Mouse (Mus musculus) intestine, postnatal 0 days (tissue): ENCODE data around the gene Zfp541. TPM values are rescaled to one million over a fixed set of nuclear protein-coding genes. Genes with fewer than 3 reads are reported as not detected.
A peak's percentile ranks its signal among the peaks of the same experiment; 100 is the strongest.

ENCODE experiments used
- ATAC-seq: fragments of 200-750 bp; cut with Nextera tagmentation; 2 replicates; pipeline ENCODE4 v1.8.0; 2017; ENCODE audit warnings: mild to moderate bottlenecking, moderate TSS enrichment, moderate library complexity
- H3K27ac ChIP-seq: fragments of 300-500 bp; sonication (generic); 2 replicates; pipeline ENCODE4 v1.5.1; 2014; ENCODE audit warnings: mild to moderate bottlenecking, low read depth, low read length, moderate library complexity
- H3K27me3 ChIP-seq: fragments of 300-500 bp; sonication (generic); replicated peaks from 2 replicates; pipeline ENCODE4 v1.6.1; 2014; ENCODE audit warnings: low read length, mixed read lengths; ENCODE audit not compliant: control insufficient read depth, insufficient read depth
- H3K36me3 ChIP-seq: fragments of 300-500 bp; sonication (generic); 2 replicates; pipeline ENCODE4 v1.6.1; 2014; ENCODE audit warnings: mild to moderate bottlenecking, moderate library complexity; ENCODE audit not compliant: control insufficient read depth, insufficient read depth
- H3K4me1 ChIP-seq: fragments of 300-500 bp; sonication (generic); replicated peaks from 2 replicates; pipeline ENCODE4 v1.6.1; 2014; ENCODE audit warnings: antibody characterized with exemption, low read length, mixed read lengths; ENCODE audit not compliant: control insufficient read depth, insufficient read depth
- H3K4me2 ChIP-seq: fragments of 300-500 bp; sonication (generic); replicated peaks from 2 replicates; pipeline ENCODE4 v1.6.1; 2014; ENCODE audit warnings: low read depth, mild to moderate bottlenecking, moderate library complexity
- H3K4me3 ChIP-seq: fragments of 300-500 bp; sonication (generic); 2 replicates; pipeline ENCODE4 v1.5.1; 2014; ENCODE audit warnings: low read depth, low read length
- H3K9ac ChIP-seq: fragments of 300-500 bp; sonication (generic); 2 replicates; pipeline ENCODE4 v1.6.1; 2014; ENCODE audit warnings: mild to moderate bottlenecking, low read depth, low read length
- H3K9me3 ChIP-seq: fragments of 300-500 bp; sonication (generic); 2 replicates; pipeline ENCODE4 v1.6.1; 2016; ENCODE audit warnings: mixed run types; ENCODE audit not compliant: control insufficient read depth
- CTCF ChIP-seq: sonication (generic); IDR thresholded peaks from 2 replicates; pipeline ENCODE4 v1.5.1; 2016; ENCODE audit warnings: low read depth, mild to moderate bottlenecking, control low read depth, antibody characterized with exemption, moderate library complexity
- WGBS: fragments of 180-500 bp; shearing (Covaris S2); extraction: QIAGEN DNeasy Blood & Tissue Kit; methylation state at CpG from one replicate; pipeline ENCODE4 v1.1.7; 2014; 5-methylcytosine and 5-hydroxymethylcytosine counted together
- polyA plus RNA-seq: library from polyadenylated mRNA; unstranded; fragments of >200 nt; fragmentation: Nextera tagmentation; extraction: Ambion mirVana; gene quantifications from 2 replicates; pipeline ENCODE4 v1.2.1, GENCODE M21; 2015

Zfp541 gene
- polyA plus RNA-seq, 1 experiment from 2014 or later: not detected

DNA sequence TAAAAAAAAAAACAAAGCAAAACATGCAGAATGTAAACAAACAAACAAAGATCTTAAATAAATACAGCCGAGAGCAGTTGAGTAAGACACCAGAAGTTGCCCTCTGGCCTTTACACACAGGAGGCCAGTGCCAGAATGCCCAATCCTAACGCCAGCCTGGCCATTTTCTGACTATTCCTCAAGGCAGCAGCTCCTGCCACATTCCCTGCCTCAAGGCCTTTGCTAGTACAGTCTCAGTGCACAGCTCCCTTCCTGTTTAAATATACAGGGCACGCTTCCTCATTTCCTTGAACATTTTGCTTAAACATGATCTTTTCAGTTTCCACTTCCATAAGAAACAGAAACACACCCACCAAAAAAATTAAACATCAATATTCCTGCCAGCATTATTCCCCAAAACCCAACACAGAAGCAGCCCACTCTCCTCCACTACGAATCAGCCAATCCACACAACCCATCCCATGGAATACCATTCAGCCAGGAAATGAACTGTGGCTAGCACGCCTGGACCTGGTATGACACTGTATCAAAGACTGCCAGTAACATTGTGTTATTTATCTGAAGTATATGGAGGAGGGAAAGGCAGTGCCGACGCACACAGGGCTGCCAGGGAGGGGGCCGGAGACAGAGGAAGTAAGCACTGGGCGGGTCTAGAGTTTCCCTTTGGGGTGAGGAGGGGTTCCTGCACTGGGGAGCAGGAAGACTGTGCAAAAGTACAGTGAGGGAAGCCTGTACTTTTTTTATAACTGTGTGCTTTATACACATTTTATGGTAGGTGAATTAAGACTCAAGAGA is 43.4 kb upstream of the Zfp541 start:
- Histone ChIP-seq H3K4me3 (no peak overlapping the region), H3K4me1 (no peaks in the 10 kb centered on the region), H3K27me3 (no peaks in the 10 kb centered on the region), H3K9ac (no peak overlapping the region), H3K4me2 (no peak overlapping the region), H3K36me3 (no peaks in the 10 kb centered on the region; the same call in 1 of the 2 replicates), H3K27ac (no peak overlapping the region), H3K9me3 (no peaks in the 10 kb centered on the region)
- ATAC-seq: peak; percentile 48; the same call in 1 of the 2 replicates
- WGBS: 59% methylated on average over 9 of the region's 9 CpGs
- TF ChIP-seq CTCF: no peak

DNA sequence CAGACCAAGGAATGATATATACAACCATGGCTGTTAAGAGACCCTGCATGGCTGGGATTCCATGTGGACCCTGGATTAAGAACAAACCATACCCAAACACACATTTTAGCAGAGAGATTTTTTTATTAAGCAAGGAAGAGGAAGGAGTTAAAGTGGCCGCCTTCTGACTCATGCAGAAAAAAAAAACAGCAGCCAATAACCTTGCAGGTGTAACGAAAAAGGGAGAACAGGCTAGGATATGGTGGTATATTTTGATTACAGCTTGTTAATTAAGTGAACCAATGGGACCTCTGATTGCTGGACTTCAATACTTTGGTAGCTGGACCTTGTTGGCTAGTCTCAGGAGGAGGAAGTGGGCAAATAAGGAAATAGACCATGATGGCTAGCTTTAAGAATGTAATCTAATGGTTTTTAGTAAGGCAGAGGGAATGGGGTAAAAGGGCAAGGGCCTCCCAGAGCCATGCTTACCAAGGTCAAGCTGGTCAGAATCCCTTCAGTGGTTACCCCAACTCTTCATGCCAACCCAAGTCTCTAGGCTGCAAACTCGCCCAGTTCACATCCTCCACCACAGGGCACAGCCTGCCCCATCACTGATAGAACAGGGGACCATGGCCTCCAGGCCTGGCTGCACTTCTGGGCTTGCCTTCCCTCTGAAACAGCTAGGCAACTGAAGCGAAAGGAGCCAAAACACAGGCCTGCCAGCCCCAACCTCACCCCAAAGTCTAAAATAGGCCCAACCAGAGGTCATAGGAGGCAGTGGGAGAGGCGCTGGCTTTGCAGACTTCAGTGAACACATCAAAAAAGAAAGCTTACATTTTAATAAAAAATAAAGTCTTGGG is 42.1 kb upstream of the Zfp541 start:
- Histone ChIP-seq H3K27me3 (no peaks in the 10 kb centered on the region), H3K9me3 (no peaks in the 10 kb centered on the region), H3K36me3 (no peaks in the 10 kb centered on the region), H3K9ac (no peak overlapping the region), H3K4me1 (no peaks in the 10 kb centered on the region), H3K4me3 (no peak overlapping the region), H3K27ac (0 out of 2 replicates have a peak overlapping the region, but pooled peaks have one; percentile 50), H3K4me2 (no peak overlapping the region)
- WGBS: 69% methylated on average over 5 of the region's 5 CpGs
- TF ChIP-seq CTCF: no peak
- no peak for ATAC-seq

DNA sequence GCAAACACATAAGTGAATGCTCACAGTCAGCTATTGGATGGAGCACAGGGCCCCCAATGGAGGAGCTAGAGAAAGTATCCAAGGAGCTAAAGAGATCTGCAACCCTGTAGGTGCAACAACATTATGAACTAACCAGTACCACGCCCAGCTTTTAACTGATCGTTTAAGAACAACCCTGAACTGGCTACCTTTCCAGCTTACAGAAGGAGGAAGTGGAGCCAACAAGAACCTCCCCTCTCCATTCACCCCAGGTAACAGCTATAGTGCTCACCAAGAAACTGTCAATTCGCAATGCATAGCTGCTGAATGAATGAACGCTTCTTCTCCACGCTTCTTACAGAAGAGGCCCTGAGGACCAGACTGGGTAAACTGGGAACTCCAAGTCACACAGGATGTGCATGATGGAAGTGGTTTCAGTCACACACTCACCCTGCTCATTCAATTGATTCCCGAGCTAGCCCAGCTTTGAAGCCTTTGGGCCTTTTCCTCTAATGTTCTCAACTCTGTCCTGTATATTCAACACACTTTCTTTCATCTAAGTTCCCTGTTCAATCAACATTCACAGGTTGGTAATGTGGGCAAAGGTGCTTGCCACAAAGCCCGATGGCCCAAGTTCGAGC is 36.9 kb upstream of the Zfp541 start:
- H3K9me3 ChIP-seq: no peaks in the 10 kb centered on the region
- 75% methylated on average over 8 of the region's 8 CpGs for WGBS
- H3K4me1 ChIP-seq: no peaks in the 10 kb centered on the region
- no peak overlapping the region for H3K4me3 ChIP-seq
- no peak for ATAC-seq
- no peak overlapping the region for H3K4me2 ChIP-seq
- H3K27me3 ChIP-seq: no peaks in the 10 kb centered on the region
- no peak overlapping the region for H3K27ac ChIP-seq
- H3K36me3 ChIP-seq: no peaks in the 10 kb centered on the region
- no peak for TF ChIP-seq CTCF
- H3K9ac ChIP-seq: no peak overlapping the region

DNA sequence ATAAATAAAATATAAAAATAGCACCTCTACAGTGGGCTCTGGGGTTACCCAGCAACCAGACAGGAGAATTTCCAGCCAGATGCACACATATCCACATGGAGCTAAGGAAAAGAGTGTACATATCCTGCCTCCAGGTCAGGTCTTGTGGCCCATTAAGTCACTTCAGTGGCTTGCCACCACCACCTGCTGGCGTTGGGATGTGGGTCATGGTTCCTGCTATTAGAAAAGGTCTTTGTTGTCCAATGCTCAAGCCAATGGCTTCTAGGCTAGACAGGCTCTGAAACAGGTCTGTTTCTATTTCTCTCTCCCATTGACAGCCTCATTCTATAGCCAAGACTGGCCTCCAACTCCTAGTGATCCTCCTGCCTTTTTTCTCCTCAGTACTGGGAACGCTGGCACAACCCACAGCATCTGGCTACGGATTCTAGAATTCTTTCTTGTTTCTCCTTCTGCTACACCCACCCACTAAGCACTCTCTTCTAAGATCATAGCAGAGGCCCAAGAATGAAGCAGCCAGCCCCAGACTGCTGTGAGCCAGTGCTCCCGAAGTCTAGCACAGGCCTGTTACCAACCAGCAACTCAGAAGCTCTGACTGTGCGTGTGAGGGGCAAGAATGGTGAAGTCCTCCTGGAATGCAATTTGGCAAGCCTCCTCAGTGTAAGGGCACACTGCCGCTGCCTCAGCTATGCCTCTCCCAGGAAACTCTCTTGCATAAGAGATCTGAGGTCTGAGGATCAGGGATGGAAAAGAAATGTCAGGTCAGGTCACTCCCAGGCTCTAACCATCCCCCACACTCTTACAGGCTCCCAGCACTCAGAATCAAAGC is 33.3 kb upstream of the Zfp541 start:
- Histone ChIP-seq H3K4me3 (no peak overlapping the region), H3K27me3 (no peaks in the 10 kb centered on the region), H3K4me1 (no peaks in the 10 kb centered on the region; the same call in 1 of the 2 replicates), H3K36me3 (0 out of 2 replicates have a peak, but pooled peaks cover 6% of the 10 kb centered on the region), H3K9ac (no peak overlapping the region), H3K9me3 (no peaks in the 10 kb centered on the region), H3K27ac (no peak overlapping the region), H3K4me2 (no peak overlapping the region)
- no peak for ATAC-seq
- TF ChIP-seq CTCF: peak; percentile 40
- WGBS: 80% methylated on average over 6 of the region's 6 CpGs

DNA sequence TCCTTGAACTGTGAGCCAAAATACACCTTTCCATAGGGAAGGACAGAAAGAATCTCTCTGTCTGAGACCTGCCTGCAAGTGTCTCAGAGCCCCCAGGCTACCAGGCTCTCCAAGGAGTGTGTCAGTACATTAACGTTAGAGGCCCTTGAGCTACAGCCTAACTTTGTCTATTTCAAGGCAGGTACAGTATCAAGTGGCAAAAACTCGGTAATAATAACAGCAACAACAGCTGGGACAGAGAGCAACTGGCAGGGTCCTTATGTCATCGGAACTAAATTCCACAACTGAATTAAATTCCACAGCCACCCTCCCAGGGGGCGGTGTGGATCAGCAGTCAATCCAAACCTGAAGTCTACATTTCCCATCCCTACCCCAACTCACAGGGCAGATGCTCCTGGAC is 30.5 kb upstream of the Zfp541 start:
- Histone ChIP-seq H3K9me3 (no peaks in the 10 kb centered on the region), H3K4me2 (no peak overlapping the region), H3K27me3 (no peaks in the 10 kb centered on the region), H3K4me3 (no peak overlapping the region), H3K27ac (no peak overlapping the region), H3K36me3 (0 out of 2 replicates have a peak, but pooled peaks cover 6% of the 10 kb centered on the region), H3K4me1 (peaks cover 4% of the 10 kb centered on the region), H3K9ac (no peak overlapping the region)
- peak; percentile 27; the same call in 1 of the 2 replicates for TF ChIP-seq CTCF
- WGBS: 86% methylated on average over 4 of the region's 4 CpGs
- ATAC-seq: no peak
